Mouse (Mus musculus): ENCODE results near the gene Ranbp9. TPM values are rescaled to one million over a fixed set of nuclear protein-coding genes. Genes with fewer than 3 reads are reported as not detected.
"Not testable (repeated sequence)": the region's sequence is repeated elsewhere in the genome, so short reads cannot be mapped to it uniquely, and the experiment has no call there.

Gene Ranbp9
- polyA plus RNA-seq, 1 experiment from 2014 or later, result 6.8 TPM

DNA sequence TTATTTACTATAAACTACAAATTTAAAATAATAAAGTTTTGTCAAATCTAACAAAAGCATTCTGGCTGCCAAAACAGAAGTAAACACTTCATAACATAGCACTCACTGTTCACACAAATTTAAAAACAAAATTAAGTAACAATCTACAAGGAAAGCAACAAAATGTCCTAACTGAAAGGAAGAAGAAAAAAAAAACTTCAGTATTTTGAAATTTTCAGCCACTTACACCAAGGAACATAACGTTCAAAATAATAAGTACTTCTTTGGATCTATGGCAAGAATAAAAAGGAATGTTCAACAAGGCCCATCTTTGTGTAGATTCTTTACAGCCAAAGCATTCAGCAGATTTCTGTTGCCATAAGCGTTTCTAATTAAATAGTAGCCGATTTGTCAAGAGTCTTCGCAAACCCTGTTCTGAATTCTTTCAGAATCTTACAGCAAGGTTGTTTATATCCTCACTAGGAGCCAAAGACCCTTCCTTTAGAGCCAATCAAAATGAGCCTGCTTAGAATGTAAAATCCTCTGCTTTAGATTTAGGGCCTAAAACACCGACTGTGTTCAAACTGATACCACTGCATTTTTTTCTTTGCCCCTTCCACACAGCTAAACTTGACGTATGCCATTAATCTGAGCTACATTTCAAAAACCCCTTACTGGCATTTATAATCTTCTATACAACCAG lies 1.9 kb downstream of the Ranbp9 start:
- H3K4me2 ChIP-seq, result peak overlapping the region; percentile 85
- H3K36me3 ChIP-seq, result no peaks in the 10 kb centered on the region
- 0 out of 2 replicates have a peak overlapping the region, but pooled peaks have one; percentile 8 for H3K27ac ChIP-seq (ENCODE audit: poor library complexity, severe bottlenecking)
- 15% methylated on average over 6 of the region's 6 CpGs for WGBS
- peaks cover 35% of the 10 kb centered on the region for H3K4me1 ChIP-seq (replicated peaks)
- H3K9ac ChIP-seq, result peak overlapping the region; percentile 100
- no peaks in the 10 kb centered on the region for H3K9me3 ChIP-seq (replicated peaks)
- H3K27me3 ChIP-seq (replicated peaks), result no peaks in the 10 kb centered on the region
- no peak for ATAC-seq (ENCODE audit: insufficient number of reproducible peaks, low FRiP score)
- peak overlapping the region; percentile 100 for H3K4me3 ChIP-seq

DNA sequence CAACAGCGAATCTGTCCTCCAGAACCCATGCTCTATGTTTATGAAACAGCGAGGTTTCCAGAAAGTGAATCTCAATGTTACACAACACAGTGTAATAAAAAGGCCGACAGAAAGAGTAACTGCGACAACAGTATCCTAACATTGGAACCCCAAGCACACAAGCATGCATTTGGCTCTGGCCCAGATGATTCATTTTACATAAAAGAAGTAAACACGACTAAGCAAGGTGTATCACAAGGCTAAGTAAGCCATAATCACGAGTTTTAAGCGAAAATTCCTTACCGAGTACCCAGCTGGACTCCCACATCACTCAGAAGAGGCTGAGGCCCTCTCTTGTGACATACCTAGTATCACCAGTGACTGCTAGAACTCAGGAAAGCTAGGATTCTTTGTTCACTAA lies 2.5 kb downstream of the Ranbp9 start:
- H3K27ac ChIP-seq (ENCODE audit: poor library complexity, severe bottlenecking), result no peak overlapping the region
- H3K4me2 ChIP-seq, result peak overlapping the region; percentile 76
- peak overlapping the region; percentile 47 for H3K4me3 ChIP-seq
- H3K36me3 ChIP-seq, result no peaks in the 10 kb centered on the region
- no peaks in the 10 kb centered on the region for H3K27me3 ChIP-seq (replicated peaks)
- no peaks in the 10 kb centered on the region for H3K9me3 ChIP-seq (replicated peaks)
- WGBS, result 39% methylated on average over 8 of the region's 8 CpGs
- peak overlapping the region; percentile 75 for H3K9ac ChIP-seq
- ATAC-seq (ENCODE audit: insufficient number of reproducible peaks, low FRiP score), result no peak
- peaks cover 41% of the 10 kb centered on the region for H3K4me1 ChIP-seq (replicated peaks)

DNA sequence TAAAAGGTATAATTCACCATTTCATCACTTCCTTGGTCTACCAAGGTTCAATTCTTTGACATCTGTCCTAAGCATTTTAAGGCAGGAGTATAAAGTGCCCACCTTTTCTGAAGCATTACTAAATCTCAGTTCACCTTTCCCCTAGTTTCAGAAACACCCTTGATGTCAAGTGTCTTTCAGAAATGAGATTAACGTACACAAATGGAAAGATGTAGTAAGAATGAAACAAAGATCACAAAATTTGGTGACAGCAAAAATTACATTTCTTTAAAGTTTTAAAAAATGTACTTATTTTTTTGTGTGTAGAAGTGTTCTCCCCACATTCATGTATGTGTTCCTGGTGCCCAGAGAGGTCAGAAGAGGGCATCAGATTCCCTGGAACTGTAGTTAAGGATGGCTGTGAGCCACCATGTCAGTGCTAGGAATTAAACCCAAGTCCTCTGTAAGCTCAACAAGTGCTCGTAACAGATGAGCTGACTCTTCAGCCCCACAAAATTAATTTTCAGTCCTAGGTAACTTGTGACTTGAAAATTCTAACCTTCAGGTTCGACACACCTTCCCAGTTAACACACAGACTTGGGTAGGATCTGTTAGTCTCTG lies 3.9 kb downstream of the Ranbp9 start:
- 83% methylated on average over 3 of the region's 3 CpGs for WGBS
- H3K4me1 ChIP-seq (replicated peaks), result peaks cover 52% of the 10 kb centered on the region
- no peaks in the 10 kb centered on the region for H3K36me3 ChIP-seq

DNA sequence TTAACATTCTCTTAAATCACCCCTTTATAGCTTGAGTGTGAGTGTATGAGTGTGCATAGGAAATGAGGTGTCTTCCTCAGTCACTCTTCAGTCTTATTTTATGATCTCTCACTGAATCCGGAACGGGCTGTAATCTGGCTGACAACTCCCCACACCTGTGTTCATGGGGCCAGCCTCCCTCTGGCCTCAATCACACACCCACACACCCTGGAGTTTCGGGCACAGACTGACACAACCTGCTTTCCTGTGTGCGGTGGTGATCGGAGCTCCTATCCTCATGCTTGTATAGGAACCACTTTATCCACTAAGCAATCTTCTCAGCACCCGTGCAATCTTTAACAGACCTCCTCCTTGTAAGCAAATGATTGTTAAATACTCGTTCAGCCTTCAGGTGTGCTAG lies 4.9 kb downstream of the Ranbp9 start:
- ATAC-seq (ENCODE audit: insufficient number of reproducible peaks, low FRiP score), result no peak
- Histone ChIP-seq H3K4me2 (no peak overlapping the region), H3K9me3 (replicated peaks) (no peaks in the 10 kb centered on the region), H3K27me3 (replicated peaks) (no peaks in the 10 kb centered on the region), H3K36me3 (no peaks in the 10 kb centered on the region), H3K4me3 (no peak overlapping the region), H3K9ac (no peak overlapping the region), H3K4me1 (replicated peaks) (peaks cover 54% of the 10 kb centered on the region), H3K27ac (ENCODE audit: poor library complexity, severe bottlenecking) (no peak overlapping the region)
- WGBS, result 84% methylated on average over 7 of the region's 7 CpGs

More for the DNA sequence above, 3.9 kb downstream of the Ranbp9 start:
- Histone ChIP-seq H3K9ac (no peak overlapping the region), H3K27me3 (replicated peaks) (no peaks in the 10 kb centered on the region), H3K27ac (ENCODE audit: poor library complexity, severe bottlenecking) (no peak overlapping the region), H3K9me3 (replicated peaks) (no peaks in the 10 kb centered on the region), H3K4me2 (no peak overlapping the region), H3K4me3 (no peak overlapping the region)
- no peak for ATAC-seq (ENCODE audit: insufficient number of reproducible peaks, low FRiP score)

DNA sequence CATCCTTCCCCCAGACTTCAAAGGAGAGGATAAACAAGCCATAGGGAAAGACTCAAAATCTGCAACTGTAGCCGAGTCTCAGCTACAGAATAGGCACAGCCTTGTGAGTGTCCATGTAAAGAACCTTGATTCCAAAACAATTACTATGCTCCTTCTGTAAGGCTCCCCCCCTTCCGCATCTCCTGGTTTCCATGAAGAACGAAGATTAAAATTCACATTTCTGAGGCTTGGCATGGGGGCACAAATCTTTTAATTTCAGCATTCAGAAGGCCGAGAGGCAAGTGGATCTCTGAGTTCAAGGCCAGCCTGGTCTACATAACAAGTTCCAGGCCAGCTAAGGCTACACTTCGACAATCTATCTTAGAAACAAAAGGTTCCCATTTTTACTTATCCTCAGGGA lies 6.4 kb downstream of the Ranbp9 start:
- Histone ChIP-seq H3K4me2 (no peak overlapping the region), H3K36me3 (no peaks in the 10 kb centered on the region), H3K27me3 (replicated peaks) (no peaks in the 10 kb centered on the region), H3K9ac (no peak overlapping the region), H3K9me3 (replicated peaks) (no peaks in the 10 kb centered on the region), H3K27ac (ENCODE audit: poor library complexity, severe bottlenecking) (no peak overlapping the region), H3K4me3 (no peak overlapping the region), H3K4me1 (replicated peaks) (peaks cover 58% of the 10 kb centered on the region)
- no peak for ATAC-seq (ENCODE audit: insufficient number of reproducible peaks, low FRiP score)
- 83% methylated on average over 5 of the region's 5 CpGs for WGBS

DNA sequence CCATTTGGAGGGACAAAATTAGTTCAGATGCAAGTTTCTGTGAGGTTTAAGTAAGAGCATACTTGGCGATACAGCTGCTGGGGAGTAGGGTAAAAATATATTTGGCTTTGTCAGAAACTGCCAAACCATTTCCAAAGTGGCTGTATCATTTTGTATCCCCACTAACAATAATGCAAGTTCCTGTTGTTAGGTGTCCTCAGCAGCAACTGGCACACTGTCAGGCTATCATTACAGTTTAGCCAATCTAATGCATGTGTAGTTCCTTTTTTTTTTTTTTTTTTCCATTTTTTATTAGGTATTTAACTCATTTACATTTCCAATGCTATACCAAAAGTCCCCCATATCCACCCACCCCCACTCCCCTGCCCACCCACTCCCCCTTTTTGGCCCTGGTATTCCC lies 9.2 kb downstream of the Ranbp9 start:
- H3K4me1 ChIP-seq (replicated peaks), result peaks cover 49% of the 10 kb centered on the region
- ATAC-seq (ENCODE audit: insufficient number of reproducible peaks, low FRiP score), result not testable (repeated sequence)
- 92% methylated on average over 1 of the region's 1 CpGs for WGBS

DNA sequence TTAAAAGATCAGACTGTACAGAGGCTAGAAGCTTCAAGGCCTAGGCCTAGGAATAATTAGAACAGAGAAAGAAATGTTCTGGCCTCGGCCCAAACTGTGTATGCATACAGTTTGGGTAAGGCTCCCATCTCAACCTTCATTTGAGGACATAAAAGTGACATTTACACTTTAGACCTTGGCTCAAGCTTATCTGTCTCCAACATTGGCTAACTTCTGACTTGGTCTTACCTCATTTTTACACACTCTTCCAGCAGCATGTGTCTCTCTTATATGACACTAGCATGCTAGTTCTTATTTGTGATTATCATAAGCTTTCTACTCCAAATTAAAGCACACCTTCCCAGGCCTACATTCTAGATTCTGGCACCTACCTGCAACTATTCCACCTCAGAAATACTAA lies 11.5 kb downstream of the Ranbp9 start:
- H3K36me3 ChIP-seq, result no peaks in the 10 kb centered on the region
- WGBS, result 97% methylated on average over 1 of the region's 1 CpGs
- no peaks in the 10 kb centered on the region; the same call in 1 of the 2 replicates for H3K9me3 ChIP-seq (replicated peaks)
- H3K9ac ChIP-seq, result no peak overlapping the region
- peaks cover 36% of the 10 kb centered on the region for H3K4me1 ChIP-seq (replicated peaks)
- H3K4me2 ChIP-seq, result no peak overlapping the region
- ATAC-seq (ENCODE audit: insufficient number of reproducible peaks, low FRiP score), result no peak
- no peak overlapping the region for H3K4me3 ChIP-seq
- no peak overlapping the region for H3K27ac ChIP-seq (ENCODE audit: poor library complexity, severe bottlenecking)
- H3K27me3 ChIP-seq (replicated peaks), result no peaks in the 10 kb centered on the region

More for the DNA sequence above, 9.2 kb downstream of the Ranbp9 start:
- not testable (repeated sequence) for H3K4me3 ChIP-seq; H3K27ac ChIP-seq (ENCODE audit: poor library complexity, severe bottlenecking); H3K9ac ChIP-seq; H3K4me2 ChIP-seq; H3K27me3 ChIP-seq (replicated peaks); H3K9me3 ChIP-seq (replicated peaks); H3K36me3 ChIP-seq

DNA sequence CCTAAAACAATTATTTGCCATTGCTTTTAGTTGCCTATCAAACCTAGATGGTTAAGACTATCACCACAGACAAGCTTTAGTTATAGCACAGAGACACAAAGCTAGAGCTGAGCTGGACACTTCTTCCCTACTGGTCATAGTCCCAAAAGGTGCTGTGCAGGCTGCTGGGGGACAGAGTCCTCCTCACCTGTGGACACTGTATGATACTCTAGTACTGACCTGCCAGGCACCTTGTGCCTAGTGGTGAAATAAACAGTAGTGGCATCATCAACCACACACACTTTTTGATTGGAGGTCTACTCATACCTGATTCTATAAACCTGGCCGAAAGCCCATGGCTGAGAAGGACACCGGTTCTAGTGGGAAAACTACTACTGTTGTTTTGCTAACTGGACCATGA lies 16.5 kb downstream of the Ranbp9 start:
- H3K9ac ChIP-seq, result no peak overlapping the region
- ATAC-seq (ENCODE audit: insufficient number of reproducible peaks, low FRiP score), result no peak
- H3K4me1 ChIP-seq (replicated peaks), result peaks cover 8% of the 10 kb centered on the region
- WGBS, result 95% methylated on average over 2 of the region's 2 CpGs
- 0 out of 2 replicates have a peak, but pooled peaks cover 8% of the 10 kb centered on the region for H3K36me3 ChIP-seq
- no peak overlapping the region for H3K4me3 ChIP-seq
- no peak overlapping the region for H3K4me2 ChIP-seq
- no peak overlapping the region for H3K27ac ChIP-seq (ENCODE audit: poor library complexity, severe bottlenecking)
- no peaks in the 10 kb centered on the region; the same call in 1 of the 2 replicates for H3K9me3 ChIP-seq (replicated peaks)
- no peaks in the 10 kb centered on the region for H3K27me3 ChIP-seq (replicated peaks)

DNA sequence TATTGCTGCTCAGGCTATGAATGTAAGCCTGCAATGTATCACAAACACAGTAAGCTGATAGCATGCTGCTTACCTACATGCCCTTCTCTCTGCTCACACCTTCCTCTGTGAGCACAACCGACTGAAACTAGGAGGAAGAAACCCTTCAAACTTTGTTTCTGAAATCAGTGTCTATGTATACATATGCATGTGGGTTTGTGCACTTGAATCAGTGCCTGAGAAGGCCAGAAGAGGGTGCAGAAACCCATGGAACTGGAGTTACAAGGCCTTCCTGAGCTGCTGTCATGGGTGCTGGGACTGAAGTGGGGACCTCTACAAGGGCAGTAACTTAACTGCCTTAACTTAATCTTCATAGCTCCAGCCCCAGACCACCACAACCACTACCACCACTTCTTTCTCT lies 23.9 kb downstream of the Ranbp9 start:
- Histone ChIP-seq H3K9me3 (replicated peaks) (no peaks in the 10 kb centered on the region), H3K4me2 (no peak overlapping the region), H3K4me1 (replicated peaks) (peaks cover 21% of the 10 kb centered on the region), H3K27me3 (replicated peaks) (no peaks in the 10 kb centered on the region), H3K27ac (ENCODE audit: poor library complexity, severe bottlenecking) (no peak overlapping the region), H3K36me3 (0 out of 2 replicates have a peak, but pooled peaks cover 7% of the 10 kb centered on the region), H3K4me3 (no peak overlapping the region), H3K9ac (no peak overlapping the region)
- no peak for ATAC-seq (ENCODE audit: insufficient number of reproducible peaks, low FRiP score)
- WGBS, result 51% methylated on average over 1 of the region's 1 CpGs

DNA sequence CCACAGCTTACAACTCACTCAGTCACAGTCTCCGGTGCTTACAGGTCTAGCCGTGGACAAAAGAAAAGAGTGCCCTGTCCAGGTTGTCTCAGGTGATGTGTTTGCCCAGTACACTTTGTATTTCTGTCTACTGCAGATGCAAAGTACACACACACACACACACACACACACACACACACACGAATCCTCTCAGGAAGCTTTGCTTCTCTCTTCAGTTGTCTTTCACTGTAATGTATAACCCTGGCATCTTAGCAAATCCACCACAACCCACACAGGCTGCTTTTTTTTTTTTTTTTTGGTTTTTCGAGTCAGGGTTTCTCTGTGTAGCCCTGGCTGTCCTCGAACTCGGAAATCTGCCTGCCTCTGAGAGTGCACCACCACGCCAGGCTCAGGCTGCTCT lies 26.7 kb downstream of the Ranbp9 start:
- peaks cover 24% of the 10 kb centered on the region for H3K4me1 ChIP-seq (replicated peaks)
- H3K36me3 ChIP-seq, result no peaks in the 10 kb centered on the region
- no peak overlapping the region for H3K4me3 ChIP-seq
- no peaks in the 10 kb centered on the region for H3K27me3 ChIP-seq (replicated peaks)
- no peak overlapping the region for H3K4me2 ChIP-seq
- H3K27ac ChIP-seq (ENCODE audit: poor library complexity, severe bottlenecking), result no peak overlapping the region
- H3K9ac ChIP-seq, result no peak overlapping the region
- no peak for ATAC-seq (ENCODE audit: insufficient number of reproducible peaks, low FRiP score)
- H3K9me3 ChIP-seq (replicated peaks), result no peaks in the 10 kb centered on the region
- 87% methylated on average over 7 of the region's 7 CpGs for WGBS

DNA sequence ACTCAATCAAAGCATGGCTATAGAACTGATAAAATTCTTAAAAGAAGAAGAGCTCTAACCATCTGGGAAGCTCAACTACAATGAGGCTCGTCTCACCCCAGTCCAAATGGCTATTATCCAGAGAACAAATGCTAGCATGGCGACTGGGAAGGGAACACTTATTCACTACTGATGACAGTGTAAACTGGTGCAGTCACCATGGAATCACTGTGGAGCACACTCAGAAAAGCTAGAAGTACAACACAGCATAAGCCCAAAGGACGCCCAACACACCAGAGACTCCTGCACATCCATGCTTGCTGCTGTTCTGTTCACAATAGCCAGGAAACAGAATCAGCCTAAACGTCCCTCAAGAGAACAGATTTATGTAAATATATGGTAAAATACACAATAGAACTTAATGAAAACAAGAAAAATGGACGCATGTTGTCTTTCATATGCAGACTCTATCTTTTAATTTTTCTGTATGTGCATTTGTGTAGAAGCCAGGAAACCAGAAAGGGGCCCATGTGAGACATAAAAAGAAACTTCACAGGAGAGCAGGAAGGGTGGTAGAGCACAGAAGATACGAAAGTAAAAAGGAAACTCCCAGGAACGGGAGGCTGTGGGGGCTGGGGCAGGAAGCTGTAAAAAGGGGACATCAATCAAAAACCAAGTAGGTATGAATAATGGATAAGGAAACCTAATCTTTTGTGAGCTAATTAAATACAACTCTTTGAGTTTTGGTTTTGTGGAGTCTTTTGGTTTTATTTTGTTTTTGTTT lies 28.1 kb downstream of the Ranbp9 start:
- Histone ChIP-seq H3K4me1 (replicated peaks) (peaks cover 24% of the 10 kb centered on the region), H3K9ac (no peak overlapping the region), H3K4me2 (no peak overlapping the region), H3K9me3 (replicated peaks) (no peaks in the 10 kb centered on the region), H3K27ac (ENCODE audit: poor library complexity, severe bottlenecking) (peak overlapping the region; percentile 45), H3K4me3 (no peak overlapping the region), H3K36me3 (no peaks in the 10 kb centered on the region), H3K27me3 (replicated peaks) (no peaks in the 10 kb centered on the region)
- no peak for ATAC-seq (ENCODE audit: insufficient number of reproducible peaks, low FRiP score)
- 45% methylated on average over 7 of the region's 7 CpGs for WGBS

Data from heart, embryonic 12.5 days (tissue).